Mouse (Mus musculus) heart, postnatal 0 days (tissue): ENCODE measurements at regions not wholly inside any gene's neighbourhood (a gene's known extent, or its start where the extent isn't known, plus 50 kb on each side); places are given as distances from the start of the nearest gene placed in this dataset.

Source experiments
- ATAC-seq: fragments of 200-750 bp; cut with Nextera tagmentation; 2 replicates; pipeline ENCODE4 v1.8.0; 2017; ENCODE audit warnings: low read depth, moderate number of reproducible peaks, moderate library complexity; ENCODE audit not compliant: insufficient read depth
- DNase-seq: peaks from one replicate; pipeline ENCODE4 v3.0.0-alpha.2; 2016; ENCODE audit warnings: low spot score
- H3K27ac ChIP-seq: fragments of 300-500 bp; sonication (generic); 2 replicates; pipeline ENCODE4 v1.5.1; 2014; ENCODE audit warnings: low read depth, mild to moderate bottlenecking
- H3K27me3 ChIP-seq: fragments of 300-500 bp; sonication (generic); 2 replicates; pipeline ENCODE4 v1.6.1; 2014; ENCODE audit warnings: low read length, mixed read lengths; ENCODE audit not compliant: control insufficient read depth, insufficient read depth
- H3K36me3 ChIP-seq: fragments of 300-500 bp; sonication (generic); replicated peaks from 2 replicates; pipeline ENCODE4 v1.6.1; 2014; ENCODE audit warnings: low read length, mixed read lengths; ENCODE audit not compliant: control insufficient read depth, insufficient read depth
- H3K4me1 ChIP-seq: fragments of 300-500 bp; sonication (generic); 2 replicates; pipeline ENCODE4 v1.6.1; 2014; ENCODE audit warnings: antibody characterized with exemption; ENCODE audit not compliant: control insufficient read depth, insufficient read depth
- H3K4me2 ChIP-seq: fragments of 300-500 bp; sonication (generic); 2 replicates; pipeline ENCODE4 v1.6.1; 2014; ENCODE audit warnings: low read depth, mild to moderate bottlenecking, low read length, moderate library complexity
- H3K4me3 ChIP-seq: fragments of 300-500 bp; sonication (generic); 2 replicates; pipeline ENCODE4 v1.5.1; 2014; ENCODE audit warnings: low read depth, low read length
- H3K9ac ChIP-seq: fragments of 300-500 bp; sonication (generic); replicated peaks from 2 replicates; pipeline ENCODE4 v1.6.1; 2014; ENCODE audit warnings: low read depth, low read length, mixed read lengths
- H3K9me3 ChIP-seq: fragments of 300-500 bp; sonication (generic); replicated peaks from 2 replicates; pipeline ENCODE4 v1.6.1; 2016; ENCODE audit warnings: low read length; ENCODE audit not compliant: control insufficient read depth
- CTCF ChIP-seq: IDR thresholded peaks from 2 replicates; pipeline ENCODE4 v1.5.1; 2016; ENCODE audit warnings: antibody characterized with exemption, control low read depth, low read depth
- EP300 ChIP-seq: IDR thresholded peaks from 2 replicates; pipeline ENCODE4 v1.6.1; 2016; ENCODE audit warnings: antibody characterized with exemption, low read depth
- WGBS: fragments of 180-500 bp; shearing (Covaris S2); extraction: QIAGEN DNeasy Blood & Tissue Kit; methylation state at CpG from one replicate; pipeline ENCODE4 v1.1.7; 2014; 5-methylcytosine and 5-hydroxymethylcytosine counted together

DNA sequence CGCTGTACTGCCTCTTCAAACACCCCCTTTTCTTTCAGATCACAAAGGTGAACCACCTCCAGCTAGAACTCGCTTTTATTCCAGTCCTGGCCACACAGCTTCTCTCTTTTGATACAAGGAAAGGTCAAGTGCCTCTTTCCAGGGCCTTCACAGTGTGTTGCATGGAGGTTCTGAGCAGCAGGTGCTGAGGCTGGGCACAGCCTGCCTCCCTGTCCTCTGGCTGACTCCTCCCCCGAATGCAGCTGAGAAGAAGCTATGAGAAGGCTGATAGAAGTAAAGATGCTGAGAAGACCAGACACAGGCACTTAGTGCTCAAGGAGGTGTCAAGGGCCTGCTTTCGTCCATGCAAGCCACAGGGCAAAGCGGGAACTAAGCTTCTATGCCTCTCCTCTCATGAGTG lies 248.2 kb downstream of the Pdcd6ip start:
- DNase-seq (no peak), ATAC-seq (no peak)
- TF ChIP-seq EP300 (no peak), CTCF (no peak)
- WGBS: 59% methylated on average over 5 of the region's 5 CpGs
- Histone ChIP-seq H3K27me3 (no peaks in the 10 kb centered on the region), H3K4me2 (no peak overlapping the region), H3K4me1 (no peaks in the 10 kb centered on the region), H3K9me3 (no peaks in the 10 kb centered on the region), H3K27ac (no peak overlapping the region), H3K9ac (no peak overlapping the region), H3K36me3 (no peaks in the 10 kb centered on the region), H3K4me3 (no peak overlapping the region)

DNA sequence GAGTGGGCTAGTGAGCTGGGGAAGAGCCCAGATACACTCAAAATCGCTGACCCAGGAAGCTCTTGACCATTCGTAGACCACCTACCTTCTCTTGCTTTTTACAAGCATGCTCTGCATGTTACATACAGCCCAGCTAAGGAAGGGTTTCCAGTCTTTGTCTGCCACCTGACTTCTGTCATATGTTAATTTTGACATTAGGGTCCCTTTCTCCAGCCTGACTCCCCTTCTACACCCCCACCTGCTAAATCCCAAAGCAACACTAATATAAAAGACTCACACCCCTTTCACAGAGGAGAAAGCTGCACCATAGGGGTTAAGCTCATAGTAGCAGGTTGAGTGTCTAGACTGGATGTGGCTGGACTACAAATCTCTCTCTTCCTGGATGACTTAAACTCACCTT lies 248.8 kb downstream of the Pdcd6ip start:
- Histone ChIP-seq H3K9ac (no peak overlapping the region), H3K4me3 (no peak overlapping the region), H3K4me1 (no peaks in the 10 kb centered on the region), H3K4me2 (no peak overlapping the region), H3K27ac (no peak overlapping the region), H3K36me3 (no peaks in the 10 kb centered on the region), H3K9me3 (no peaks in the 10 kb centered on the region), H3K27me3 (no peaks in the 10 kb centered on the region)
- 38% methylated on average over 2 of the region's 2 CpGs for WGBS
- no peak for ATAC-seq
- no peak for DNase-seq
- no peak for TF ChIP-seq CTCF
- TF ChIP-seq EP300: no peak

- no peak overlapping the region for H3K4me3 ChIP-seq
- no peak overlapping the region for H3K4me2 ChIP-seq
- 45% methylated on average over 5 of the region's 5 CpGs for WGBS
- no peaks in the 10 kb centered on the region for H3K27me3 ChIP-seq
- no peaks in the 10 kb centered on the region for H3K4me1 ChIP-seq
- no peaks in the 10 kb centered on the region for H3K36me3 ChIP-seq
- no peak overlapping the region for H3K9ac ChIP-seq
- no peak for TF ChIP-seq CTCF
- TF ChIP-seq EP300: no peak
- no peak for DNase-seq
- H3K9me3 ChIP-seq: no peaks in the 10 kb centered on the region
- ATAC-seq: no peak
- H3K27ac ChIP-seq: no peak overlapping the region
These were observed 249.3 kb downstream of the Pdcd6ip start for GRCm38 (mm10) chr9:113458741-113459154.

DNA sequence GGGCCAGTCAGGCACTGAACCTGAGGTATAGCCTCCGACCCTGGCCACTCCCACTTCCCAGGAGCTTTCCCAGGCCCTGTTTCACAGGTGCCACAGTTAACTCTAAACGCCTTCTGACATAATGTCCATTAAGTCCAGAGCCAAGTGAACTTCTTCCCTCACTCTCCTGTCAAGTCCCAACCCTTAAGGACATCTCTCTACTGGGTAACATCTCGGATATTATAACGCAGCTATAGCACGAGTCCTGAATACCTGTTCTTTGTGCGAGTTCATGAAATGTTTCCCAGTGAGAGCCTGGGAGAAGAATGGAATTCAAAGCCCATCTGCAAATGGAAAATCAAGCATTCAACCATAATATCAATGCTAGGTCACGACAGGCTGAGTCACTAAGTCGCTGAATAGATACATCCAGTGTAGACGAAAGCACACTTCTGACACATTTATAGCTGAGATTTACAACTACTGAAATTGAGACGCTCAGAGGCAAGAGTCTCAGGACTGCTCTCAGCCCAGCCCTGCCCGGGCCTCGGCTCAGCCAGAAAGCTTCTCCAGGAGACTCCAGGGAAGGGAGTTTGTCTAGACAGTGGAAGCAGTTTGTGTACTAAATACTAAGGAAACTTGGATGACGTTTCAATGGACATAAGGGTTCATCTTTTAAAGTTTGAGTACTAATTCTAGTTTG lies 250.7 kb downstream of the Pdcd6ip start:
- TF ChIP-seq EP300: no peak
- no peak for TF ChIP-seq CTCF
- no peaks in the 10 kb centered on the region for H3K4me1 ChIP-seq
- ATAC-seq: no peak
- 75% methylated on average over 13 of the region's 13 CpGs for WGBS
- no peak for DNase-seq
- no peak overlapping the region for H3K9ac ChIP-seq
- no peak overlapping the region for H3K4me3 ChIP-seq
- no peaks in the 10 kb centered on the region for H3K9me3 ChIP-seq
- no peak overlapping the region for H3K4me2 ChIP-seq
- no peaks in the 10 kb centered on the region for H3K36me3 ChIP-seq
- no peak overlapping the region for H3K27ac ChIP-seq
- no peaks in the 10 kb centered on the region for H3K27me3 ChIP-seq

- Histone ChIP-seq H3K27me3 (no peaks in the 10 kb centered on the region), H3K4me3 (no peak overlapping the region), H3K4me1 (no peaks in the 10 kb centered on the region), H3K4me2 (no peak overlapping the region), H3K9me3 (no peaks in the 10 kb centered on the region), H3K27ac (no peak overlapping the region), H3K36me3 (no peaks in the 10 kb centered on the region), H3K9ac (no peak overlapping the region)
- DNase-seq (no peak), ATAC-seq (no peak)
- WGBS: 76% methylated on average over 5 of the region's 5 CpGs
- TF ChIP-seq CTCF (no peak), EP300 (no peak)
These were observed 252.5 kb downstream of the Pdcd6ip start for GRCm38 (mm10) chr9:113455577-113455976.

DNA sequence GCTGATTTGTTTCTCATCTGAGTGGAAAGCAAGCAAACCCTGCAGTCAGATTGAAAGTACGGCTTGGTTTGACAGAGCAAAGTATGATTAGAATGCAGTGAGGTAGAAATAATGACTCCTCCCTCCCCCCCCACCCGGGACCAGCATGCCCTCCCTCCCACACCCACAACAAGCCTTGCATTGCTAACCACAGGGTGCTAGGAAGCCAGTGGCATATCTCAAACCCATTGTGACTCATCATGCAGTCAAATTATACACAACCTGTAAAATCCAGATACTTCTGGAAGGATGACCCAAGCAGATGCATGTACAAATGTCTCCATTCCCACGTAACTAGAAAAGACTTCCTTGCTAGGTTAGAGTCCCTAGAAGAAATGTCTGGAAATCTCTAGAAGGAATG lies 254.8 kb downstream of the Pdcd6ip start:
- TF ChIP-seq EP300 (no peak), CTCF (no peak)
- no peak for DNase-seq
- Histone ChIP-seq H3K9me3 (no peaks in the 10 kb centered on the region), H3K4me1 (no peaks in the 10 kb centered on the region), H3K4me3 (no peak overlapping the region), H3K27me3 (no peaks in the 10 kb centered on the region), H3K27ac (no peak overlapping the region), H3K9ac (no peak overlapping the region), H3K4me2 (no peak overlapping the region), H3K36me3 (no peaks in the 10 kb centered on the region)
- ATAC-seq: no peak
- WGBS: 58% methylated on average over 3 of the region's 3 CpGs
